In genomic region chr3:132837134-132837533, GRCm38 (mm10) we compare ENCODE assay signal across 27 mouse cellular contexts.
"Had no signal": no experiment of that assay in that cellular context is flagged by ENCODE, and none has a peak within 500 bp of the region (broad histone marks: within the 10 kb centered on the region; RNA-seq: fewer than 3 reads in every experiment).

No protein-coding gene starts in this region.

- ATAC-seq: forebrain, embryonic 13.5 days; forebrain, embryonic 14.5 days; forebrain, embryonic 15.5 days; forebrain, embryonic 16.5 days; forebrain, postnatal 0 days had no signal

- H3K4me1 ChIP-seq: embryonic facial prominence, embryonic 10.5 days; embryonic facial prominence, embryonic 12.5 days; embryonic facial prominence, embryonic 15.5 days; forebrain, embryonic 12.5 days; forebrain, embryonic 13.5 days; forebrain, embryonic 15.5 days had no signal

- H3K9me3 ChIP-seq: embryonic facial prominence, embryonic 10.5 days; embryonic facial prominence, embryonic 12.5 days; embryonic facial prominence, embryonic 13.5 days; embryonic facial prominence, embryonic 15.5 days; forebrain, embryonic 10.5 days; forebrain, embryonic 12.5 days; forebrain, embryonic 13.5 days; forebrain, embryonic 15.5 days had no signal

- H3K9ac ChIP-seq: embryonic facial prominence, embryonic 12.5 days; embryonic facial prominence, embryonic 13.5 days; embryonic facial prominence, embryonic 15.5 days; forebrain, embryonic 12.5 days; forebrain, embryonic 13.5 days; forebrain, embryonic 15.5 days; forebrain, postnatal 0 days had no signal

- H3K4me2 ChIP-seq: embryonic facial prominence, embryonic 12.5 days; embryonic facial prominence, embryonic 13.5 days; embryonic facial prominence, embryonic 15.5 days; forebrain, embryonic 12.5 days; forebrain, embryonic 13.5 days; forebrain, embryonic 15.5 days had no signal

- H3K27me3 ChIP-seq: embryonic facial prominence, embryonic 12.5 days; embryonic facial prominence, embryonic 13.5 days; embryonic facial prominence, embryonic 15.5 days; forebrain, embryonic 12.5 days; forebrain, embryonic 13.5 days; forebrain, embryonic 15.5 days had no signal

- DNase-seq: cerebellum, adult 2 months; cerebellum, adult 8-10 months; cerebellum, adult 9-10 months; cerebellum, adult 9-11 months; cerebellum, postnatal 10 days; cerebellum, postnatal 14 days; cerebellum, postnatal 25 days; cerebellum, postnatal 36 days; embryo, embryonic 11 days; forebrain, postnatal 0 days; gastrocnemius, adult 2 months; gastrocnemius, postnatal 10 days; gastrocnemius, postnatal 14 days; gastrocnemius, postnatal 25 days; gastrocnemius, postnatal 36 days; heart, adult 18-20 months had no signal

- H3K27ac ChIP-seq: embryonic facial prominence, embryonic 10.5 days; embryonic facial prominence, embryonic 12.5 days; embryonic facial prominence, embryonic 13.5 days; embryonic facial prominence, embryonic 15.5 days; forebrain, embryonic 10.5 days; forebrain, embryonic 12.5 days; forebrain, embryonic 13.5 days; forebrain, embryonic 15.5 days; gastrocnemius, adult 2 months had no signal

- H3K4me3 ChIP-seq: embryonic facial prominence, embryonic 10.5 days; embryonic facial prominence, embryonic 12.5 days; embryonic facial prominence, embryonic 13.5 days; embryonic facial prominence, embryonic 15.5 days; erythroblast, embryonic 14.5 days; forebrain, embryonic 10.5 days; forebrain, embryonic 12.5 days; forebrain, embryonic 13.5 days; forebrain, embryonic 15.5 days; gastrocnemius, adult 2 months had no signal
